Mouse (Mus musculus) A20 (cell line): ENCODE measurements around the gene Cacng8.
A peak's percentile ranks its signal among the peaks of the same experiment; 100 is the strongest.

Experiments
- DNase-seq: peaks from one replicate; pipeline ENCODE4 v3.0.0-alpha.2; 2011; ENCODE audit warnings: low read depth, low spot score

Gene Cacng8

GRCm38 (mm10) chr7:3430161-3430560, 39.7 kb downstream of the Cacng8 start:
- DNase-seq = no peak

GRCm38 (mm10) chr7:3432066-3432465, 41.6 kb downstream of the Cacng8 start:
- DNase-seq = no peak

DNA sequence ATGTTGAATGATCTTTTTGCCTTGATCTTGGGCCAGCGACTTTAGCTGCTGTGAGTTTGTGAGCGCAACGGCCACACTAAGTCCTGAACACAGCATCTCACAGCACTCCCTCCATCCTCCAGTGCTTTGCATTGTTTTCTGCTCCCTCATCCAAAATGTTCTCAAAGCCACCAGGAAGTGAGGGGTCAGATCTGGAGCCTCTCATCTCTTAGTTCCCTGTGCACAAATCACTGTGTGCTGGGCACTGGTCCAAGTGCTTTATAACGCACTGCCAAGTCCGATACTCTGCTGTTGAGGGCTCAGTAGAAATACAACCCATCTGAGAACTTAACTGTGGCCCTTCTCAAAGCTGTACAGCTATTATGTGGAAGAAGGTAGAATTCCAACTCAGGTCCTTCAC, 47.5 kb downstream of the Cacng8 start:
- DNase-seq = no peak

- no peak for DNase-seq
These were observed 49.5 kb downstream of the Cacng8 start for GRCm38 (mm10) chr7:3439984-3440383.

DNA sequence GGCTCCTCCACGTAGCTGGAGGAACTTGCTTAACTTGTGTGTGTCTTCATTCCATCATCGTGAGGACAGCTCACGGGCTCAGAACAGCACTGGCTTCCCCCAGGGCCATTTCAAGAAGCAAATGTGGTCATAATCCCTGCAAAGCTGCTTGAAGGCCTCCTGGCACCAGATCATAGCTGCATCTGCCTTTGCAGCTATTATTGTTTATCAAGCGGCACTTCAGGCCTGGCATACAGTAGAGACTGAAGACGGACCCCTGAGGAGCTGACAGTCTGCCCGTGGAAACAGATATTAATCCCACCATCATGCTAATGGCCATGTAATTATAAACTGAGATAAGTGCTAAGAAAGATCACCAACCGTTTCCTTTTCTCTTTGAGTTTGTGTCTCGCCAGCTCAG, 50.0 kb downstream of the Cacng8 start:
- DNase-seq = no peak

GRCm38 (mm10) chr7:3442476-3443062, 52.1 kb downstream of the Cacng8 start:
- peak; percentile 96 for DNase-seq

DNA sequence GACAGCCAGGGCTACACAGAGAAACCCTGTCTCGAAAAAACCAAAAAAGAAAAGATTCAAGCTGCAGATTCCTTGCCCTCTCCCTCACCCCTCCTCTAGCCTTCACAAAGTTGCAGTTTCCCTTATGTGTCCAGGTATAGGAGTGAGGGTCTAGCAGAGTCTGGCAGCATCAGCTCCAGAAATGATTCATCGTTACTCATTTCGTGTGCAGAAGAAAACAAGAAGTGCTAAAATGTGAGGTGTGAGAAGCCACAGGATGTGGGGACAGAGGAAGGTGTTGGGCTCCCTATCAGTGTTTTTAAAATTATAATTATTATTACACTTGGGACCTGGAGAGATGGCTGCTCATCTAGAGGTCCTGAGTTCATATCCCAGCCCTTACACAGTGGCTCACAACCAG, 54.2 kb downstream of the Cacng8 start:
- peak; percentile 54 for DNase-seq

DNA sequence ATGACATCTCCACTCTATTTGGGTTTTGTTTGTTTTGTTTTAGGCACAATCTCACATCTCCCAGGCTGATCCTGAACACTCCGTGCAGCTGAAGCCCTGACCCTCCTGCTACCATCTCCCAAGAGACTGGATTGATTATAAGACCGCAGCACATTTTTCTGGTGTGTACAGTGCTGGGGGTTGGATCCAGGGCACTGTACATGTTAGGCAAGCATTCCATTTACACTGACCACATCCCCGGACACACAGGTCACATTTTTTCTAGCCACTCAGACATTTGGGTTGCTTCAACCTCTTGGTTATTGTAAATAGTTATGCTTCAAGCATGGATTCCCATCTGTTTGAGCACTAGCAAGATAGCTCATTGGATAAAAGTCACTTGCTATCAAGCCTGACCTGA, 56.1 kb downstream of the Cacng8 start:
- no peak for DNase-seq

- DNase-seq = no peak
These were observed 56.5 kb downstream of the Cacng8 start for GRCm38 (mm10) chr7:3447026-3447425.

DNA sequence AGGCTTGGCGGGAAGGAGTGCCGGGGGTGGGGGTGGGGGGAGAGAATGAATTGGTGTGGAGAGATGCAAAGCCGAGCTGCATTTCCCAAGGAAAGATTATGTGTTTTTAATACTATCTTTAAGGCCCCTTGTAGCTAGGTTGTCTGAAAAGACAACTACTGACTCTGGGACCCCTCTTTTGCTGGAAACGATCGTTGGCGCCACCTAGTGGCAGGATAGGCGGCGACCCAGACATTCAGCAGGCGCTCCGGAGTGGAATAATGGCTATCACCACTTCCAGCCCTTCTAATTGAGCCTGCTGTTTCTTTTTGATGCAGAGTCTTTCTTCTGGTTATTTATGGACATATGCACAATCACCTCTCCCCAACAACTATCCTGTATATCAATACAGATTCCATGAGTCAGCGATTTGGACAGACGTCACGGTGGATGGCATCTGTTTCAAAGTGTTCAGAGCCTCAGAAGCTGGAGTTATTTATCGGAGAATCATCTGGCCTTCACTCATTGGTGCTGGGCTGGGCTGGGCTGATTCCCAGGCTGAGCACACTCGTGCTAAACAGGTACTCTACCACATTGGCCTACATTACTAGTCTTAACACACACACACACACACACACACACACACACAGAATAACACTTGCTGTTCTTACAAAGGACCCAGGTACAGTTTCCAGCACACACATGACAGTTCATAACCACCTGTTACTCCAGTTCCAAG, 58.4 kb downstream of the Cacng8 start:
- peak; percentile 76 for DNase-seq

GRCm38 (mm10) chr7:3450671-3451070, 60.2 kb downstream of the Cacng8 start:
- no peak for DNase-seq

DNA sequence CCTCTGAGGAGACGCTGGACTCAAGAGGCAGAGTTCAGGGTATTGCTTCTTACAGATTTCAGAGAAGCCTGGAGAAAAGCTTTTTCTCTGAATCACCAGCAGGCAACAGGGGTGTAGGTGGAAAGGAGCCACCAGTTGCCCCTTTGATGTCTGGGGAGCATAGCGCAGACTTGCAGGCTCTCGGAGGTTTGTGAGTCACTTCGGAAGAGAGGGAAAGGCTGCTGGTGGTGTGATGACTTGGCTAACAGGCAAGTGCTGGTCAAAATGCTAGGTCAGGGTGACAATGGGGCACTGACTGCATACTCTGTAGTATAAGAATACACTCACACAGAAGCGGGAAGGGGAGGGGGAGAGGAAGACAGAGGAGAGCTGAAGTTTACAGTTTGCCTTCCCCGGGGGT, 60.7 kb downstream of the Cacng8 start:
- DNase-seq = no peak

GRCm38 (mm10) chr7:3452821-3453485, 62.5 kb downstream of the Cacng8 start:
- DNase-seq = no peak

DNA sequence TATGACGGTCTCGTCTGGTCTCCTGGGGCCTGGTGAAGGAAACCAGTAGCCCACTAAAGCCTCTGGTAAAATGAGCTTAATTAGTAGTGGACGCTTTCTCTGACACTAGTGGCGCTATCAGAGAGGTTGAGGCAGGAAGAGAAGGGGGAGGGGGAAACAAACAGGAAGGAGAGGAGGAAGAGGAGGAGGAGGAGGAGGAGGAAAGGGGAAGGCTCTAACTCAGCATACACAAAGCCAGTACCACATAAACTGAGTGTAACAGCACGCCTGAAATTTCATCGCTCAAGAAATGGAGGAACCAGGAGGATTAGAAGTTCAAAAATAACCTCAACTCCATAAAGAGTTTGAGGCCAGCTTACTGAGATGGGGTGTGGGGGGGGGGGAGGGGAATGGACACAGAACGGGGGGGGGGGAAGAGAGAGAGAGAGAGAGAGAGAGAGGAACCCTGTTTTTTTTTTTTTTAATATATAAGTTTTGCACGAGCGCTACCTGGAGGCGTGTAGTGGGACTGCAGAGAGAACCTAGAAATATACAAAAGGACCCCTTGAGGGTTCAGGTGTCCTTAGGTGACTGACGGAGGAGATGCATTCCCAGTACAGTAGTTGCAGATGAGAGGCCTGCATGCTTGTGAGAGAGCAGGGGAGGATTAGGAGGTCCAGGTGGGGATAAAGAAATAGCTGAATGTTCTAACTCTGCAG, 63.2 kb downstream of the Cacng8 start:
- DNase-seq = no peak

- no peak for DNase-seq
These were observed 66.8 kb downstream of the Cacng8 start for GRCm38 (mm10) chr7:3457111-3457840.

GRCm38 (mm10) chr7:3457841-3458217, 67.3 kb downstream of the Cacng8 start:
- DNase-seq = no peak

DNA sequence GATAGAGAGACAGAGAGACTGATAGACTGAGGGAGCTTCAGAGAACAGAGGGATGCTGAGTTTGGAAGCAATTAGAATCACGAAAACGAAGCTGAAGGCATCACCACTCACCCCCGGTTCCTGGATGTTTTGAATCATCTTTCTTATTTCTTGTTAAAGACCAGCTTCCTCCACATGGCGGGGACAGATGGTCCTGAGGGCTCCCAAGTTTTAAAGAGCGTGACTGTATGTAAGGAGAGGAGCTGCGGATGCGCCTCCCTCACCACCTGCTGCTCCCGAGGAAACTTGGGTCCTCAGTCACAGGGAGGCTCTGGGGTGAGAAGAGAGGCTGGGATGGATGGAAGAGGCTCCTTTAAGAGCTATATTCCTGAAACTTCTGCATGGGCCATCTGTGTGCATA, 69.8 kb downstream of the Cacng8 start:
- no peak for DNase-seq

GRCm38 (mm10) chr7:3463306-3463705, 72.8 kb downstream of the Cacng8 start:
- no peak for DNase-seq
